Mouse (Mus musculus): ENCODE data around the gene Ppp2r5a.
A peak's percentile ranks its signal among the peaks of the same experiment; 100 is the strongest.

The Ppp2r5a gene

DNA sequence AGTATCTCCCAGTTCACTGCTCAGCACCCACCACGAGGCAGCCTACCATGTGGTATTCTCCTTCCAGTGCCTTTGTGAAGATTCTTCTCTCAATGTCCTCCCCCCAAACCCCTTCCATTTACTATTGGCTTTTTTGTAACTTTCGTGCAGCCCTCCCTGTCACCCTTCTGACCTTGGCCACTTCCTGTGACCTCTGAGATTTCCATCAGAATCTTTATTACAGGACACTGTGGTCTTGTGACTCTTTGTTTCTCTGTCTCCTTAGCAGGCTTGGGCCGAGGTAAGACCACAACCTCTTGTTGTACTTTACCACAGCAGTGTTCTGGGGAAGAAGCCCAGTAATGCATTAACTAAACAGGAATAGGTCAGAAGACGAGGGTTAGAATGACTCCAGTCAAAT is 15.9 kb upstream of the Ppp2r5a start:
- no peak for DNase-seq (ENCODE audit: low read depth, low spot score)

DNA sequence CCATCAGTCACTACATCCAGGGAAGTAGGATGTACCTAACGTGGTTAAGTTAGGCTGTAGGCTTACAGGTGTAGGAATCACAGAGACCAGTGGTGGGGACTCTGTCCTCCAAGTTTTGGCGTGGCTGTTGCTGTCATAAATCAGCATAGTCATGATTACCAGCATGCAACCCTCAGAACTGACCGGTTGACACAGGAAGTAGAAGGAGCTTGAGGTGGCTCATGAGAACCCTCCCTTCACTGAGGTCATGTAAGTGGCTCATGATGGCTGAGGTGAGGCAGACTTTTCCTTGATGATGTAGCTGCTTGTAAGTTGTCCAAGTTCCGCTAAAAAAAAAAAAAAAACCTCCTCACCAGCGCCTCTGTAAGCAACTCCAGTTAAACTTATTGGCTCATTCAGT is 14.0 kb upstream of the Ppp2r5a start:
- DNase-seq (ENCODE audit: low read depth, low spot score) = no peak

- no peak for DNase-seq (ENCODE audit: low read depth, low spot score)
These were observed 13.5 kb upstream of the Ppp2r5a start for GRCm38 (mm10) chr1:191416611-191417010.

DNA sequence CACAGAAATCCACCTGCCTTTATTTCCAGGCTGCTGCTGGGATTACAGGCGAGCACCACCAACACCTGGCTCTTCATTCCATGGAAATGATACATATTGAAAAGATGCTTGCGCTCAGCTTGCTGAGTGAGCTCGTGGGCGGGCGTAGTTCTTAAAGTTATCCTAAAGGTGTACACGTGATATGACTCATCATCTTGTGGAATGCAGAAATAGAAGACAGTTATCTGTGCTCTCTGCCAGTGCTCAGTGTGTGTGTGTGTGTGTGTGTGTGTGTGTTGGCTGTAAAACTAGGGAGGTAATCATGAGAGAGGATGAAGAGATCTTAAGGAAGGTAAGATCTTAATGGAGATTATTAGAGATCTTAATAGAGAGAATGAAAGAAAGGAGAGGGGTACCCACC is 11.4 kb upstream of the Ppp2r5a start:
- DNase-seq (ENCODE audit: low read depth, low spot score) = no peak

GRCm38 (mm10) chr1:191413691-191414415 is 10.8 kb upstream of the Ppp2r5a start:
- no peak for DNase-seq (ENCODE audit: low read depth, low spot score)

GRCm38 (mm10) chr1:191410294-191411036 is 7.4 kb upstream of the Ppp2r5a start:
- DNase-seq (ENCODE audit: low read depth, low spot score) = no peak

DNA sequence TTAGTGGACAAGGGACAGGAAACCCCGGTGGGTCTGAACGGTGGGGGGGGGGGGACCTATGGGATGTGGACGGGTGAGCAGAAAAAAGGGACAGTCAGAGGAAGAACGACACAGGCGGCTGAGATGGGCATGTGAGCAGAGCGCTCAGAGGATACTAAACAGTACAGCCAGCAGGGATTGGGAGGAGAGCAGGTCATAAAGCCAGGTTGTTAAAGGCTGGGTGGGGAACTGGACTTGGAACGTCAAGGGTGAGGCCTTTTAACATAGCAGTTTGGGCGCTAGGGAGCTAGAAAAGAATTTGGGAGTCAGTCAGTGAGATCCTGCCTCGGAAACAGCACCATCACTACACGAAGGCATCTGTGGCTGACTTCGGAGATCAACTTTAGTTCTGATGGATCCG is 4.2 kb upstream of the Ppp2r5a start:
- DNase-seq (ENCODE audit: low read depth, low spot score) = peak; percentile 33

DNA sequence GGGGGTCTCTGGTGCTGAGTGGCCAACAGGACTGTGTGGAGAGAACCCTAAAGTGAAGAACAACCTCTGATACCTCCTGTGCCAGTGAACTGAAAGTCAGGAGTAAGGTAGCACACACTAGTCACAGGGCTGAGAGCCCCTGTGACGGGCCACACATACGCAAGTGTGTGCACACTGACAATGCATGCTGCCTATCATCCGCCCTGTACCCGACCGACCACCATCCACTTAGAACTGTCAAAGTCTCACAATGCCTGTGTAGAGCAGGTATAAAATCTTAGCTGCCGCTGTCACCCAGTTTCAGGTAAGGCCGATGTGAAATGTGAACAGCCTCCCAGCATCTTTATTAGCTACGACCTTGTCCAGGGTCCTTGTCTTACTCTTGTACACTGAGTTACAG is 3.4 kb upstream of the Ppp2r5a start:
- DNase-seq (ENCODE audit: low read depth, low spot score) = no peak

- no peak for DNase-seq (ENCODE audit: low read depth, low spot score)
These were observed 1.8 kb upstream of the Ppp2r5a start for GRCm38 (mm10) chr1:191404721-191405329.

DNA sequence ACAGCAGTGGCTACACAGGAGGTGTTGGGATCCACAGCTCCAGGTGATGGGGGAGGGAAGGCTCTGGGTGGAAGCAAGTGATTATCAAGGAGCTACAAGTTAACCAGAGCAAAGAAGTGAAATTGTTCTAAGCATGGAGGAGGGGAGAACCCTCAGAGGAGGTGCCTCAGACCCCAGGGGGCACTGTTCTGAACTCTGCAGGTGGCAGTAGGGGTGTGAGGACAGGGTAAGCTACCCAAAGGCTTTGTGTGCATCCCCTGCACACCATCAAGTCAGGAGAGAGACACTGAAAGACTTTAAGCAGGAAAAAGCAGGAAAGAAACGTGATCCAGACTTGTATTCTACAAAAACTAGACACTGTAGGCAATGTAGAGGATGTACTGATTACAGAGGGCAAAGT is 1.2 kb upstream of the Ppp2r5a start:
- DNase-seq (ENCODE audit: low read depth, low spot score) = no peak

- no peak for DNase-seq (ENCODE audit: low read depth, low spot score)
These were observed 566 bp downstream of the Ppp2r5a start for GRCm38 (mm10) chr1:191402506-191402905.

DNA sequence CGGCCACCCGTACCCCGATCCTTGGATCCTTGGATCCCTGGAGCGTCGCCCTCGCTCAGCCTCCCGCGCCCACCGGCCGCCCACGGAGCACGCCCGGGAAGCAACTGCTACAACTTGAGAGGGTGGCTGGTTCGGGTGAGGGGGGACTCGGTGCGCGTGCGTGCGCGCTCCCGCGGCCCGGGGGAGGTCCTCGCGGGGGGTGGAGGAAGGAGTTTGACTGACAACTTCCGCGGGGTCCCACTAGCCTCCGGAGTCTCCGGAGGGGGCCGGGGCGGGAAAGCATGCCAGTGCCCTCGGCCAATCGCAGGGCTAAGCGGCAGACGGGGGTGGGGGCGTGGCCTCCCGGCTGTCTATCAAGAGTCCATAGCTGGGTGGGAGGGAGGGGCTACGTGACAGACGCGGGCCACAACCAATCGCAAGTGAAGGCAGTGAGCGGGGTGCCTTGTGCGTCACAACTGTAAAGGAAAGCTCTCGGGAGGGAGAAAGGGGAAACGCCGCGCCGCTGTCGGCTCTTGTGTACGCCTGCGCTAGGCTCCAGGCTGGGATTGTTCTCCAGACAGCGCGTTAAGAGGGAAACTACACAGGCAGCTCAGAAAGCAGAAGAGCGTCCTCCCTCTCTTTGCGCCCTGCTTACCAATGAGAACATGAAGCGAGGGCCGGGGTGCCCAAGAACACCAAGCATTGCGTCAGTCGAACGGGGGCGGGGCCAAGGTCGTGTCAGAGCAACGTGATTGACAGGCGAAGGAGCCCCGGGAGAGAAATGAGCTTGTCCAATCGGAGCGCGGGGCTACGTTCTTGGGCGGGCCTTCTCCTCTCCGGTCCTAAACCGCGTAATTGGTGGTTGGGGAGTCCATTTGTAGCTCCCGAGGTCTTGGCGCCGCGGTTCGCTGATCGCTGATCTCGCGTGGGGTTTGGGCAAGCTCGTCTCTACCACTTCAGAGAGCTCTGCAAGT is 5.9 kb downstream of the Ppp2r5a start:
- peak; percentile 100 for DNase-seq (ENCODE audit: low read depth, low spot score)

DNA sequence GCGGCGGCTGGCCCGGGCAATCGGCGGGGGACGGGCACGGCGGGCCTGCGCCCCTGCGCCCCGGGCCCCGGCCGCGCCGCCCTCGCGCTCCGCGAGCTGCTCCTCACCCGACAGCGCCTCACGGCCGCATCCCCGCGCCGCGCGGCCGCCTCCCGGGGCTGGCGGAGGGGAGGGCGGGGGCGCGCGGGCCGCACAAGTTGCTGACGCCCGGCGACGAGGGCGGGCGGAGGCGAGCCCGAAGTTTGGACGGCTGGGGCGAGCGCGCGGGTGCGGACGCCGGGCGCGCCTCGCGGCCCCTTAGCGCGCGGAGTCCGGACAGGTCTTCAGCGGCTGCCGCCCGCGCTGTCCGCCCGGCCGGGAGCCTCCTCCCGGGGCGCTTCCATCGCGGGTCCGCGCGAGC is 6.6 kb downstream of the Ppp2r5a start:
- DNase-seq (ENCODE audit: low read depth, low spot score) = no peak

DNA sequence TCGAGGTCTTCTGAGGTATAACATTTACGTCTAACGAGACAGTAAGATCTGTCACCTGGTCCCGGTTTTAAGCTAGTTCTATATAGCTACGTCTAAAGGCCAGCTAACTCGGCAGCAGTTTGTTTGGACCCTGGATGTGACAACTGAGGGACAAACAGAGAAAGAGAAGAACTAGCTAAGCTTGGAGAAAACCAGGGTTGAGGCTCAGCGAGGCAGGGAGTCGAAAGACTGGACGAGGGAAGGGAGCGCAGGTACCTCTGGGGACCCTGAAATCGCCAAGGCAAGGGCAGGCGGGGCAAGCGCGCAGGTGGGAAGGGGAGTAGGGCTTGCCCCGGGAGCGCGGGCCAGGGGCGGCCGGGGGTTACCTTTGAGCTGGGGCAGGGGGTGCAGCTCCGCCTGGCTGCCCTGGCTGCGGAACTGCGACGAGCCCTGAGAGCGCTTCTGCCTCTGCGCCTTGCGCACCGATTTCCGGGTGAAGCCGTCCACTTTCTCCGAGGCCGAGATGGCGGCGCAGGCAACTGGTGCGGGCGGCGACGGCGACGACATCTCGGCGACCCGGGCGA is 7.1 kb downstream of the Ppp2r5a start:
- DNase-seq (ENCODE audit: low read depth, low spot score) = peak; percentile 89

GRCm38 (mm10) chr1:191395200-191395599 is 7.9 kb downstream of the Ppp2r5a start:
- DNase-seq (ENCODE audit: low read depth, low spot score) = no peak

DNA sequence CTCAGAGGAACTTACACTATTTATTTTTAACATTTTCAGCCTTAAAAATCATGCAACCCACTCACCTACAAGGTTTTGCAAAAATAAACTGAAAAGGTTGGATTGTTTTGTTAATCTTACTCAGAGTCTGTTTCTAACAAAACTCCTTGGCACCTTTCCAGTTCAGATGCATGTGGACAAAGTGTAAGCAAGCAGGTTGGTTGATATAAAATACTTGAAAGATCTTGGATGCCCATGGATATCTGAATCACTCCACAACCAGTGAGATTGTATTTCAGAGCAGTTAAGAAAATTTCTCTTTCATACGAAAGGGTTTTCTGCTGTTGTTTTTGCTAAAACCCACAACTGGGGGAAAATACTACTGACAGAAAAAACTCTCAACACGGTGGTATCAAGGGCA is 8.9 kb downstream of the Ppp2r5a start:
- DNase-seq (ENCODE audit: low read depth, low spot score) = no peak

DNA sequence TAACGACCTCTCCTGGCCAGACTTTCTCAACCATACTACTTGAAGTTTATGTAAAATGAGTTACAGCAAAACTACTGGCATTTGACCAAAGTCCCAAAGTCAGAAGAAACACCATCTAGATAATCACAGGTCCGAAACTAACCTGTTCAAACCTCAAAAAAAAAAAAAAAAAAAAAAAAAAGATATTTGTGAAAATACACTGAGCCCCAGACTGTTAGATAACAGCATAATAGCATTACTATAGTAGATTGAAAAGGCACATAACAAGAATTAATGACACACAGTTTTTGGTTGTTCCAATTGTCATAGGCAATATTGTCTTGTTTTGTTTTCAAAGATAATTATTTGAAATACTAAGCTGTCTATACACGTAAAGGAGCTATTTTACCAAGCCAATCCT is 9.5 kb downstream of the Ppp2r5a start:
- DNase-seq (ENCODE audit: low read depth, low spot score) = no peak

DNA sequence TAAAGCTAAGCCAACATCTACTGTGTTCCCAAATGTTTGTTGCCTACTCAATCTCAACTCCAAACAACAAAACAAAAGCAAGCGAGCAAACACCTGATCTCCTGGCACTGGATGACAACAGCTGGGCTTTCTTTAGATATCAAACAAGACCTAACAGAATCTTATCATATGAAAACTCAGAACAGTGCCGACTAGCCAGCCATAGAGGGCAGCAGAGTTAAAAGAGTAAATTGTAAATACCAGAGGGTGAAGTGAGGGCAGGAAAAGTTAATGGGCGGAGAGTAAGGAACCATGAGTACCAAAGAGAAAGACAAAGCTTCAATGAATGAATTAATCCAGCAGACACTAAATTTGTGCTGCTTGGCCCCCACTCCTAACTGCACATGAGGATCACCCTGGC is 11.8 kb downstream of the Ppp2r5a start:
- peak; percentile 74 for DNase-seq (ENCODE audit: low read depth, low spot score)

GRCm38 (mm10) chr1:191384786-191385430 is 18.2 kb downstream of the Ppp2r5a start:
- DNase-seq (ENCODE audit: low read depth, low spot score) = no peak

DNA sequence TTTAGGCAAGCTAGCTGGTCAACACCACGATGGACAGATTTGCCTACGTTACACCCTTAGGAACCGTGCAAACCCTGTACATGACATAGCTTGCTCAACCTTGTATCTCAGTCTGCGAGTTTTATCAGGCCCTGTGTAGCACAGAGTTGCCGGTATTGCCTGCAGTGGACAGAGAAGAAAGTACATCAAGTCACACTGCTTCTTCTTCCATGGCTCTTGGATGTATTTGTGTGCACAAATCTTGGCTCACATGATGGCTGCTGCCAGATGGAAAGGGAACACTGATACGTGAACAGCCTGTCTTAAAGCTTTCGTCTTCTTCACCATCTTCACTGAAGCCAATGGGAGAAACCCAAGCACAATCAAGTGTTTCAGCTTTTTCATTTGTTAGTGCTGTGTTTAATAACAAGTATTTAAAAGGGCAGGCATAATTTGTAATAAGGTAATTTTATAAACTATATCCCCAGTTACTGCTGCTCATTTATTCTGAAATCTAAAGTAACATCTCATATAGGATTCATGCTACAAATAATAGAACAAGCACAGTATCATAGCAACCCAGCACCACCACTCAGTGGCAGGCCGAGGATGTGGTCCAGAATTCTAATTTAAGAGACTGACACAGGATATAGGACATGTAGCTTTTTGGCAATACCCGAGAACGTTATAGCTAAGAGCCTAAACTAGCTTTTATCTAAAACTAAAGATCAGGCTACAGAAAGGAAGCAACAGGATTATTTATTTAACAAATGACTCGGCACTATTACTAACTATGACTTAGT is 20.9 kb downstream of the Ppp2r5a start:
- no peak for DNase-seq (ENCODE audit: low read depth, low spot score)
